Mouse (Mus musculus): ENCODE results near the gene Faim. TPM values are rescaled to one million over a fixed set of nuclear protein-coding genes. Genes with fewer than 3 reads are reported as not detected.

Gene Faim
- 39.9 and 42.8 TPM in 2 replicates for polyA plus RNA-seq (2015; fragmentation: Nextera tagmentation; extraction: Ambion mirVana)

DNA sequence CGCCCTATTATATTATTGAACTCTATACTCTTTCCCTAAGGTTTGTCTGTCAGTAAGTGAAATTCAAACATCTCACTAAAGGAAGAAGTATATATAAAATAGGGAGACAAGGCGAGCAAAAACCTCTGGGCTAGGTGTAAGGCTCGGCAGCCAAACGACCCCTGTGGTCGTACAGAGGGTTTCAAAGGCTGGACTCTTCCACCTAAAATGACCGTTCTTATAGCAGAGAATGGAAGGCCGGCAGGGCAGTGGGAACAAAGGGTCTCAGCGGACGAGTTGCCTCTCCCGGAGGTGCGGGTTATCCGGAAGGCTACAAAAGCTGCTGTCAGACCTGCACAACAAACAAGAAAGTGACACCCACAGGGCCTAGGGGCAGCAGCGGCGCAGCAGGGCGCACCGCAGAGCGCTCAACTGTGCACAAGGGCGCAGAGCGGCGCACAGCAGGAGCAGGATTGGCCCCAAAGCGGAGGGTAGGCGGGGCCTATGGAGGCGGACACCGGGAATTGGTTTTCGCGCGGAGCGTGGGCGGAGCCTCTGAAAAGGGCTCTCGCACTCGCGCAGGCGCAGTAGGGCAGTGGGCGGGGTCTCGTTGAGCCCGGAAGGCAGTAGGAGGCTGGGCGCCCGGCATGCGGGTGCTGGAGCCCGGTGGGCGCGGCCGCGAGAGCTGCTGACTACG, at the start of gene Faim:
Faim (plus strand) TSS at position 574 of the 676 bp plus-strand sequence.
- ATAC-seq, result peak; percentile 99
- Histone ChIP-seq H3K27ac (0 out of 2 replicates have a peak within 1 kb of the TSS, but pooled peaks have one; percentile 44), H3K4me3 (replicated peaks) (peak within 1 kb of the TSS; percentile 84), H3K9ac (peak within 1 kb of the TSS; percentile 78), H3K9me3 (no peaks in the 10 kb centered on the region), H3K4me2 (replicated peaks) (peak within 1 kb of the TSS; percentile 86), H3K36me3 (no peaks in the 10 kb centered on the region), H3K27me3 (replicated peaks) (peaks cover 2% of the 10 kb centered on the region; the same call in 1 of the 2 replicates), H3K4me1 (replicated peaks) (no peaks in the 10 kb centered on the region)
- WGBS, result 2% methylated on average over 44 of the region's 45 CpGs

DNA sequence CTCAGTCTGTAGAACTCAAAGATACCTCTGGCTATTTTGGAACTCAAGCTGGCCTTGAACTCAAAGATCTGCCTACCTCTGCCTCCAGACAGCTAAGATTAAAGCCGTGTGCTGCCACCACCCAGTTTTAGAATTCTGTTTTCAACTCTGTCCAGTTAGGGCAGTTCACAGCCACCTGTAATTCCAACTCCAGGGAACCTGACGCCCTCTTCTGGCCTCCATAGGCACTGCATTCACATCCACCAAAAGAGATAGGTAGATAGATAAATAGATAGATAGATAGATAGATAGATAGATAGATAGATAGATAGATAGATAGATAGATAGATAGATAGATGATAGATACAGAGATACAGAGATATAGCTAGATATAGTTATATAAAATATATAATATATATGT, 46.9 kb upstream of the Faim start:
- no peak overlapping the region for H3K27ac ChIP-seq
- H3K9ac ChIP-seq, result no peak overlapping the region
- 0 out of 2 replicates have a peak, but pooled peaks cover 2% of the 10 kb centered on the region for H3K27me3 ChIP-seq (replicated peaks)
- no peak for ATAC-seq
- H3K4me3 ChIP-seq (replicated peaks), result no peak overlapping the region
- 19% methylated on average over 2 of the region's 2 CpGs for WGBS
- no peaks in the 10 kb centered on the region for H3K4me1 ChIP-seq (replicated peaks)
- H3K36me3 ChIP-seq, result no peaks in the 10 kb centered on the region
- H3K9me3 ChIP-seq, result no peaks in the 10 kb centered on the region
- no peak overlapping the region for H3K4me2 ChIP-seq (replicated peaks)

DNA sequence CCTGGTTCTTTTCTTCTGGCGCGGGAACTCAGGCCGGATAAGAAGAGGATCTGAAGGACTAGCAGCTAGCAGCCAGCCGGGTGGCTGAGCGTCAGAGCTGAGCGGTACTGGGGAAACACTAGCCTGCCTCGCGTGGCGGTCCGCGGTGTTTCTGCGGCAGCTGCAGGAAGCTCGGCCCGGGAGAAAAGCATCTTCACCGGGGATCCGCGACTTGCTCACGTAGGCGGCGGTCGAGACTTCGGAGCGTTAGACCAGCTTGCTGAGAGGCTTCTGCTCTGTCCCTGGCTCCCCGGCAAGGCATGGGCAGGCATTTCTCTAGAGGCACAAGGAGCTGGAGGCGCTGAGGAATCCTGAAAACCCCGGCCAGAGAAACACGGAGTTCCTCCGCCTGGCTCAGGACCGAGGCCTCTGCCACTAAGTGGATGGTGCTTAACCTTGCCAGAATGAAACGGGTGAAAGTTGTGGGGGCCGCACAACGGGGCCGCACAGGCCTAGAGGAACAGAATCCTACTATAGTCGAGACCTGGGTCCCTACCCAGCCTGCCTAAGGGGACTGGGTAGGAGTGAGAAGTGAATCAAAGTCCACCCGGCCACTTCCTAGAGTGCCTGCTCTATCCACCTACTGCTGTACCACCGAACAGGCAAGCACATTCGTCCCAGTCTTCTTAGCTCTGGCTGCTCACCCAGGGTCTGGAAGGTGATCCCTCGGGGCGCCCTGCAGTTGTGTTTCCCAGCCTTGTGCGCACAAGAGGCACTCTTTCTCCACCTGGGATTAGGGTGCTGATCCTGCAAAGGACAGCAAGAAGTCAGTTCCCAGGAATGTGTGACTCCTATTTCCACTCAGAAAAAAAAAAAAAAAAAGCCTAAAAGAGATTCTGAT, 33.8 kb upstream of the Faim start:
- Histone ChIP-seq H3K9me3 (no peaks in the 10 kb centered on the region), H3K9ac (no peak overlapping the region), H3K36me3 (no peaks in the 10 kb centered on the region), H3K4me1 (replicated peaks) (peaks cover 34% of the 10 kb centered on the region), H3K27ac (no peak overlapping the region), H3K4me2 (replicated peaks) (peak overlapping the region; percentile 37), H3K27me3 (replicated peaks) (peaks cover 77% of the 10 kb centered on the region), H3K4me3 (replicated peaks) (0 out of 2 replicates have a peak overlapping the region, but pooled peaks have one; percentile 4)
- no peak for ATAC-seq
- 1% methylated on average over 40 of the region's 40 CpGs for WGBS

DNA sequence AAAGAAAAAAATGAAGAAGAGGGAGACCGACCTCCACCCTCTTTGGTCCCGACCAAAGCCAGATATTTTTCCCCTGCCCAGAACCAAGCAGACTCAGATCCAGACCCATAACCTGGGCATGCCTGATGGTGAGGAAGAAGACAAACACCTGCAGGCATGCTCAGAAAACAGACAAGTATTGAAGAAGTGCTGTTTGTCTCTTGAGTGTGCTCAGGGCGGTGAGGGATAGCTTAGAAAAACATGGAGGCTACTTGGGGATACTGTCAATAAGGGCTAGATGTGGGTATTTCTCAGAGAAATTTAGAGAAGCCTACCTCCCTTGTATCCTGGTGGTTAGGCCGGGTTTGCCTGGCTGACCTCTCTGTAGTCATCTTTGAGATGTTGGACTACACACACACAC, 32.9 kb upstream of the Faim start:
- Histone ChIP-seq H3K4me3 (replicated peaks) (no peak overlapping the region), H3K4me1 (replicated peaks) (peaks cover 34% of the 10 kb centered on the region), H3K9me3 (no peaks in the 10 kb centered on the region), H3K27ac (no peak overlapping the region), H3K27me3 (replicated peaks) (peaks cover 82% of the 10 kb centered on the region), H3K4me2 (replicated peaks) (no peak overlapping the region), H3K9ac (no peak overlapping the region), H3K36me3 (no peaks in the 10 kb centered on the region)
- no peak for ATAC-seq
- whole genome bisulfite sequencing, result 6% methylated on average over 4 of the region's 4 CpGs

DNA sequence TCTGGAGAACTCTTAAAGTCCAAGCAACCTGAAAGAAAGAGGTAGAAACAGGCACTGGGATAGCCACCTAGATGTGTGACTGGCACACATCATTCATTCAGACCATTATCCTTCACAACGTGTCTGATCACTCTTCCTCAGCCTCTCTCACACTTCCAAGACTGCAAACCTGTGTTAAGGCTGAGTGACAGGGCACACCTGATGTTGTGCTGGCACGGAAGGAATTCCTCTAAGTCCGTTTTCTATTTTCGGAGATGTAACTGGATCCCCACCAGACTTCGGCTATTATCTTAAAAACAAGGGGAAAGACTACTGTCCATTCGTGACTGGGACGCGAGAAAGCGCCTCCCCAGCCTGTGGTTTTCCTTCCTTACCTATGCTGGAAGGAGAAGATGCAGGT, 32.3 kb upstream of the Faim start:
- Histone ChIP-seq H3K4me3 (replicated peaks) (no peak overlapping the region), H3K4me1 (replicated peaks) (peaks cover 34% of the 10 kb centered on the region), H3K4me2 (replicated peaks) (no peak overlapping the region), H3K27me3 (replicated peaks) (peaks cover 87% of the 10 kb centered on the region), H3K27ac (no peak overlapping the region), H3K9ac (no peak overlapping the region), H3K9me3 (no peaks in the 10 kb centered on the region), H3K36me3 (no peaks in the 10 kb centered on the region)
- WGBS, result 3% methylated on average over 9 of the region's 9 CpGs
- ATAC-seq, result no peak

DNA sequence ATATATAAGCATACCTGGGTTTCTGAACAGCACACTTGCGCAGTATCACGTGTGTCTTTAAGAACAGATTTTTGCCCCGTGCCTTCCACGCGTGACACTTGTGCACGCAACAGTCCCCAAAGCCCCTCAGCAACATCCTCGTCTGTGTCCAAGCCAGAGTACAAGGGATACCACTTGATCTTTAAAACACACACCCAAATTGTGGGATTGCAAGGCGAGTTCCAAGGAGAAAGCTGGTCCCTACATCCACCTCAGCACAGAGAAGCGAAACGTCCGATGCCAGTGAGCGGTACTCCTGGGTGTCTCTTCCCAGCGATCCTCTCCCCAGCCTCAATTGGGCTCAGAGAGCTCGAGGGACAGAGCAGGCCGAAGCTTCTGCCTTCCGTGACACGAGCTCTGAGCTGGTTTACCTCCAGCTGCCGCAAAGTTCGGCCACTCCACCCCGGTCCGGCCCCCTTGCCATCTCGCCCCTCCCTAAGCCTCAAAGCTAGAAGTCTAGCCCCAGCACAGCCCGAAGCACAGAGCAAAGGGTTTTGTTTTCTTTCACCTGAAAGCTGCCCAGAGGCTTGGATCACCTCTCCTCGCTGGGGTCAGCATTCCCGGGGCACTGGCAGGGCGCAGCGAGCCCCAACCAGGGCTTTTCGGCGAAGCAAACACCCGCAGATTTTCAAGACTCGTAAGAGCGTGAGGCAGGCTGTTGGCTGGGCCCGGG, 31.6 kb upstream of the Faim start:
- Histone ChIP-seq H3K4me2 (replicated peaks) (peak overlapping the region; percentile 81), H3K27me3 (replicated peaks) (peaks cover 91% of the 10 kb centered on the region), H3K9me3 (no peaks in the 10 kb centered on the region), H3K4me1 (replicated peaks) (peaks cover 34% of the 10 kb centered on the region), H3K27ac (no peak overlapping the region), H3K36me3 (no peaks in the 10 kb centered on the region), H3K9ac (no peak overlapping the region), H3K4me3 (replicated peaks) (peak overlapping the region; percentile 38)
- ATAC-seq, result no peak
- 3% methylated on average over 33 of the region's 33 CpGs for WGBS

DNA sequence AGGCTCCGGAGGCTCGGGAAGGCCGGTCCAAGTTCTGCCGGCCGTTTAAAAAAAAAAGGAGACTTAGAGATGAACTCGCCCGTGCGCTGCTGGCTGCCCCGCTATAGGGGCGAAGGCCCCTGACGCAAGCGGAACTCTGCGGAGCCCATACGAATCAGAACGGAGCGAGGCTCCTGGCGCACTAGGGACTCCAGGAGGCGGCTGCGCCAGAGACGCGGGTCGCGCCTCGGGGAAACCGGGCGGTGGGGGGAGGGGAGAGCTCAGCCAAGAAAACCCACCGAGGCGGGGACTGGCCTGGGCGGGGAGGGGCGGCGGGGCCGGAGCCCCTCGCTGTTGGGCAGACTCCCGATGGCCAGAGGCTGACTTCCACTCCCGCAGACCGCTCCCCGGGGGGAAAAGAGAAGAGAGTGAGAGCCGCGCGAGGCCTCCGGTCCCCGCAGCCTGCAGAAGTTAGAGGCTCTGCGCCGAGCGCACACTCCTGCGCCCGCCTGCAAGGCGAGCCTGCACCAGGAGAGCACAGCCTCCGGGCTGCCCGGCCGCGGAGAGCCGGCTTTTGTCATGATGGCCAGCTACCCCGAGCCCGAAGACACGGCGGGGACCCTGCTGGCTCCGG, 31.0 kb upstream of the Faim start, which contains the start of gene Foxl2:
Foxl2 (plus strand) TSS at position 186 of the 613 bp plus-strand sequence.
- H3K27ac ChIP-seq, result no peak within 1 kb of the TSS
- no peaks in the 10 kb centered on the region for H3K36me3 ChIP-seq
- H3K4me1 ChIP-seq (replicated peaks), result peaks cover 34% of the 10 kb centered on the region
- peaks cover 96% of the 10 kb centered on the region for H3K27me3 ChIP-seq (replicated peaks)
- H3K9ac ChIP-seq, result 0 out of 2 replicates have a peak within 1 kb of the TSS, but pooled peaks have one; percentile 13
- peak within 1 kb of the TSS; percentile 81 for H3K4me2 ChIP-seq (replicated peaks)
- WGBS, result under 1% methylated on average over 56 of the region's 58 CpGs
- peak within 1 kb of the TSS; percentile 38 for H3K4me3 ChIP-seq (replicated peaks)
- ATAC-seq, result peak; percentile 66
- H3K9me3 ChIP-seq, result no peaks in the 10 kb centered on the region

DNA sequence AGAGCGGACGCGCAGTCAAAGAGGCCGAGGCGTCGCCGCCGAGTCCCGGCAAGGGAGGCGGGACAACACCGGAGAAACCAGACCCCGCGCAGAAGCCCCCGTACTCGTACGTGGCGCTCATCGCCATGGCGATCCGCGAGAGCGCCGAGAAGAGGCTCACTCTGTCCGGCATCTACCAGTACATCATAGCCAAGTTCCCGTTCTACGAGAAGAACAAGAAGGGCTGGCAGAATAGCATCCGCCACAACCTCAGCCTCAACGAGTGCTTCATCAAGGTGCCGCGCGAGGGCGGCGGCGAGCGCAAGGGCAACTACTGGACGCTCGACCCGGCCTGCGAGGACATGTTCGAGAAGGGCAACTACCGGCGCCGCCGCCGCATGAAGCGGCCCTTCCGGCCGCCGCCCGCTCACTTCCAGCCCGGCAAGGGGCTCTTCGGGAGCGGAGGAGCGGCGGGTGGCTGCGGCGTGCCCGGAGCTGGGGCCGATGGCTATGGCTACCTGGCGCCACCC, 30.4 kb upstream of the Faim start:
- peak; percentile 24 for ATAC-seq
- Histone ChIP-seq H3K4me2 (replicated peaks) (peak overlapping the region; percentile 81), H3K9me3 (no peaks in the 10 kb centered on the region), H3K4me3 (replicated peaks) (peak overlapping the region; percentile 38), H3K4me1 (replicated peaks) (peaks cover 34% of the 10 kb centered on the region), H3K27me3 (replicated peaks) (peaks cover 96% of the 10 kb centered on the region), H3K27ac (no peak overlapping the region), H3K36me3 (no peaks in the 10 kb centered on the region), H3K9ac (no peak overlapping the region)
- under 1% methylated on average over 60 of the region's 60 CpGs for WGBS

DNA sequence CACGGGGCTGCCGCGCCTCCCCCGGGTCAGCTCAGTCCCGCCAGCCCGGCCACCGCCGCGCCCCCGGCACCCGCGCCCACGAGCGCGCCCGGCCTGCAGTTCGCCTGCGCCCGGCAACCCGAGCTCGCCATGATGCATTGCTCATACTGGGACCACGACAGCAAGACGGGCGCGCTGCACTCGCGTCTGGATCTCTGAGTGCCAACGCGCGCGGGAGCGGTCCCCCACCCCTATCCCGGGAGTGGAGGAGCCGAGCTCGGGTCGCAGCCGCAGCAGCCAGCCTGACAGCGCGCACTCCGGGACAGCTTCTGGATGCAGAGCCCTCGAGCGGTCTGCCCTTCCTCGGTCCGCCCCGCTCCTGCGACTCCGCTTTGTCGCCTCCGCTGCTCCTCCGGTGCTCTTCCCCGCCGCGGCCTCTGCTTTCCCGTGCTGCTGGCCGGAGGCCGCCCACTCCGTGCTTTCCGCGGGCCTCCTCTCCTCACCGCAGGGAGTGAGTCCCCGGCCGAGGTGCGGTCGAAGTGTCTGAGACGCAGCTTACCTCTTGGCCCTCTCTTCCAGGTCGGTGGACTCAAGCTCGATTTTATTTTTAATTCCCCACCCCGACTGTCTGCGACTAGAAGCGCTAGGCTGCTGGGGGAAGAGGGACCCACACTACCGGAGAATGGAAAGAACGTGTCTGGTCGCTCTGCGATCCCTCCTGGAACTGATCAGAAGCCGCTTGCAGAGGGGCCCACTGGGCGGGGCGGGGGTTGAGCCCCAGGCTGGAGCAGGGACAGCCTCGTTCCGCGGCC, 29.4 kb upstream of the Faim start:
- ATAC-seq, result peak; percentile 38
- Histone ChIP-seq H3K36me3 (no peaks in the 10 kb centered on the region), H3K27me3 (replicated peaks) (peaks cover 96% of the 10 kb centered on the region)

DNA sequence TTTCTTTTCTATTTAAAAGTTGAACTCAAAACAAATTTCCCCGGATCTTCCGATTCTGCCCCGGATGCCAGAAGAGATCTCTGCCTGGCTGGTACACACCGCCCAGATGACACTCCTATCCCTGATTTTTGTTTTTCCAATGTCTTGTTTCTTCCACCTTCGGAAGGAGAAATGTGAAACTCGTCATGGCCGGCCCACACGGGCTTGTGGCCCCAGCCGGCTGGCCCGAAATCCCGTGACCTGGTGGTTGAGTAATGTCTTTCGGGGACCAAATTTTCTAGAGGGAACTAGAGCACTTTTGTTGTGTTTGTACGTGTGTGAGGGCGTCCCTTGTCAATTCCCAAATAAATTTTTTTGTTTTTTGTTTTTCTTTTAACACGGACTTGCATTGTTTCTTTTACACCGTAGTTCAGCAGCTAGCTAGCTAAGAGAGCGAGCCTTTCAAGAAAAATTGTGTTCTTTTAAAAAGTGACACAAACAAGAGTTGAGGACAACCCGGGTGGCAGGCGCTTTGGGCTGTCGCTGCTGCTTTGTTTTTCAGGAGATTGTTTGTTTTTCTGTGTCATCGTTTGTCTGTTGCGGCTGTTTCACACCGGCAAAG, 28.3 kb upstream of the Faim start:
- Histone ChIP-seq H3K4me3 (replicated peaks) (no peak overlapping the region), H3K27me3 (replicated peaks) (peaks cover 96% of the 10 kb centered on the region), H3K36me3 (no peaks in the 10 kb centered on the region), H3K4me1 (replicated peaks) (peaks cover 28% of the 10 kb centered on the region), H3K4me2 (replicated peaks) (no peak overlapping the region), H3K9me3 (no peaks in the 10 kb centered on the region), H3K9ac (no peak overlapping the region), H3K27ac (no peak overlapping the region)
- WGBS, result 2% methylated on average over 23 of the region's 23 CpGs
- no peak for ATAC-seq

More for the DNA sequence above, 29.4 kb upstream of the Faim start:
- no peaks in the 10 kb centered on the region for H3K9me3 ChIP-seq
- WGBS, result under 1% methylated on average over 80 of the region's 80 CpGs
- peak overlapping the region; percentile 38 for H3K4me3 ChIP-seq (replicated peaks)
- H3K4me2 ChIP-seq (replicated peaks), result peak overlapping the region; percentile 81
- no peak overlapping the region for H3K9ac ChIP-seq
- no peak overlapping the region for H3K27ac ChIP-seq
- peaks cover 34% of the 10 kb centered on the region for H3K4me1 ChIP-seq (replicated peaks)

DNA sequence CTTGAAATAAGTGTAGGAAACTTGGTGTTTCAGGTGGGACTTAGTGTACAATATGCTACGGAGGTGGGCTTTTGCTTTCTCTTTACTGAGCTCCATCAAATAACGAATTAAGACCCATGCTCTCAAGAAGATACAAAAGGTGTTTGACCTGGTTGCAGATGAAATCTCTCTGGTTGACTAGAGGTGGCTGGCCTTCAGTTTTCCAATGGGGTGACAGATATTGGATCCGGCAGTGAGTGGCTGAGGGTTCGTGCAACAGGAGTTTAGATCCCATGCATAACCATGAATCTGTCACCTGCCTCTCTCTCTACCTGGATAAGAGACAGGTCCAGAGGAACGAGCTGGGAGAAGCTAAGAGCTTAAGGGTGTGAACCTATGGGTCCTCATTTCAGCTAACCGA, 27.5 kb upstream of the Faim start:
- 4% methylated on average over 6 of the region's 6 CpGs for WGBS
- peaks cover 96% of the 10 kb centered on the region for H3K27me3 ChIP-seq (replicated peaks)
- H3K27ac ChIP-seq, result no peak overlapping the region
- H3K4me2 ChIP-seq (replicated peaks), result no peak overlapping the region
- H3K36me3 ChIP-seq, result no peaks in the 10 kb centered on the region
- no peaks in the 10 kb centered on the region for H3K9me3 ChIP-seq
- peaks cover 28% of the 10 kb centered on the region for H3K4me1 ChIP-seq (replicated peaks)
- ATAC-seq, result no peak
- H3K9ac ChIP-seq, result no peak overlapping the region
- no peak overlapping the region for H3K4me3 ChIP-seq (replicated peaks)

Measured in intestine, embryonic 15.5 days (tissue).